Mouse (Mus musculus) ES-Bruce4 (cell line): ENCODE measurements at regions not wholly inside any gene's neighbourhood (a gene's known extent, or its start where the extent isn't known, plus 50 kb on each side); places are given as distances from the start of the nearest gene placed in this dataset.

Source experiments
- CTCF ChIP-seq: IDR thresholded peaks from one replicate; pipeline ENCODE4 v1.8.1; 2011; ENCODE audit warnings: low read depth, low read length
- POLR2A ChIP-seq: IDR thresholded peaks from one replicate; pipeline ENCODE4 v1.8.1; 2011; ENCODE audit warnings: low read length; ENCODE audit not compliant: insufficient read depth

DNA sequence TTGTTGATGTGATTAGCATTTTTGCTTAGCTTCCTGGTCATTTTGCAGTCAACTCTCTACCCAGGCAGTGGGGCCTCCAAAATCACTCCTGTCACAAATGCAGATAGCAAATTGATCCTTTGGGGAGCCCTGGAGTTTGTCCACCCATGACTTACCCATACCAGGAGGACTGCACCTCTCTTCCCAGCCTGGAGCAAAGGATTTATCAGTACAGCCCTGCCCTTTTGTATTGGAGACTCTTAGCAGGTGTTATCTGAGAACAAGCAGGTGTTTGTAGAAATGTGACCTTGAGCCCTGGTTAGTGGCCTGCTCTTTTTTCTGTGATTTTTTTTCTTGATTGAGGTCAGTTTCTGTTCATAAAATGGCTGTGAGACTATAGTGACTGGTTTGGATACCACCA lies 392.6 kb downstream of the Bcl11a start:
- no peak for TF ChIP-seq CTCF
- no peak for TF ChIP-seq POLR2A
